Mouse (Mus musculus) lung, embryonic 15.5 days (tissue): ENCODE measurements at regions not wholly inside any gene's neighbourhood (a gene's known extent, or its start where the extent isn't known, plus 50 kb on each side); places are given as distances from the start of the nearest gene placed in this dataset.

ENCODE experiments used
- ATAC-seq: fragments of 200-750 bp; cut with Nextera tagmentation; 2 replicates; pipeline ENCODE4 v1.8.0; 2017; ENCODE audit warnings: moderate number of reproducible peaks, borderline replicate concordance; ENCODE audit not compliant: low FRiP score, low TSS enrichment; ENCODE audit errors: extremely low read depth
- H3K27ac ChIP-seq: fragments of 300-500 bp; sonication (generic); 2 replicates; pipeline ENCODE4 v1.5.1; 2015; ENCODE audit warnings: moderate library complexity, mild to moderate bottlenecking, inconsistent platforms
- H3K27me3 ChIP-seq: fragments of 300-500 bp; sonication (generic); 2 replicates; pipeline ENCODE4 v1.6.1; 2015; ENCODE audit warnings: inconsistent platforms
- H3K36me3 ChIP-seq: fragments of 300-500 bp; sonication (generic); 2 replicates; pipeline ENCODE4 v1.6.1; 2015; ENCODE audit warnings: inconsistent platforms
- H3K4me1 ChIP-seq: fragments of 300-500 bp; sonication (generic); 2 replicates; pipeline ENCODE4 v1.6.1; 2015; ENCODE audit warnings: inconsistent platforms
- H3K4me2 ChIP-seq: fragments of 300-500 bp; sonication (generic); 2 replicates; pipeline ENCODE4 v1.6.1; 2015; ENCODE audit warnings: inconsistent platforms, mild to moderate bottlenecking, moderate library complexity
- H3K4me3 ChIP-seq: fragments of 300-500 bp; sonication (generic); 2 replicates; pipeline ENCODE4 v1.5.1; 2015; ENCODE audit warnings: mild to moderate bottlenecking, inconsistent platforms
- H3K9ac ChIP-seq: fragments of 300-500 bp; sonication (generic); 2 replicates; pipeline ENCODE4 v1.6.1; 2015; ENCODE audit warnings: inconsistent platforms
- H3K9me3 ChIP-seq: fragments of 300-500 bp; sonication (generic); 2 replicates; pipeline ENCODE4 v1.6.1; 2016; ENCODE audit warnings: inconsistent platforms
- WGBS: fragments of 180-500 bp; shearing (Covaris S2); methylation state at CpG from one replicate; pipeline ENCODE4 v1.1.7; 2015; 5-methylcytosine and 5-hydroxymethylcytosine counted together

DNA sequence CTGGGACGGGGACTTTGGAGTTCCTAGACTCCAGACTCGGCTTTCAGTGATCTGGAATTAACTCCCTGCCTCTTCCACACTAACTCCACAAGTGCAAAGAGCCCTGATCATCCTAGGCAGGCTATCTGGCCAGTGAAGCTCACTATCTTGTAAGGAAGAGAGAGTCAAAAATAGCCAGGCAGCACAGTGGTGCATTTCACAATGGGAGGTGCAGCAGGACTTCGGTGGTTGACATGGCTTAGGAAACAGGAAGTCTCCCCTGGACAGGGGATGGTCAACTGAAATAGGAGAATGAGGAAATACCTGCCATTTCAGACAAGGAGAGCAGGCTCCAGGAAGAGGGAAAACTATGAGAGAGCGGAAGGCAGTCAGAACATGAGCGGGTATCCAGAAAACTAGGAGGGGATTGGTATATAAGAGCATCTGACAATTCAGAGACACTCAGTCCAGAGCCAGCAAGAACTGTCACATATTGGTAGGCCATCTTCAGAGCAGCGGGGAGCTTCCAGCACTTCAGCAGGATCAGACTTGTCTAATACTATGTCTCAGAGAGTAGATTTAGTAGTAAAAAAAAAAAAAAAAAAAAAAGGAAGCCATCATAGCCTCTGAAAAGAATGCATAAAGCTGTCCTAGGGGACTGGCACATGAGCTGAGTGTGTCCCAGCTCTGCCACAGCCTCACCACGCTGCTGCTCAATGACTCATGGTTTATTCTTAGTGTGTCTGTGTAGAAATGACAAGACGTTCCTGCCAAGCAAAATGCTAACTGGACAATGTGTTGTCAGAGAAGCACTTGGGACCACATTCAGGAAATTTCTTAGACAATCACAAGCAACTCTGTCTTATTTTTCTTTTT is 184.5 kb upstream of the Cpeb2 start:
- Histone ChIP-seq H3K36me3 (no peaks in the 10 kb centered on the region), H3K4me1 (no peaks in the 10 kb centered on the region), H3K27me3 (no peaks in the 10 kb centered on the region), H3K4me3 (no peak overlapping the region), H3K27ac (no peak overlapping the region), H3K9me3 (no peaks in the 10 kb centered on the region), H3K9ac (no peak overlapping the region), H3K4me2 (no peak overlapping the region)
- 77% methylated on average over 8 of the region's 8 CpGs for WGBS
- ATAC-seq: no peak

GRCm38 (mm10) chr5:43049381-43050301 is 183.3 kb upstream of the Cpeb2 start:
- WGBS: 72% methylated on average over 4 of the region's 4 CpGs
- no peak for ATAC-seq
- H3K27ac ChIP-seq: no peak overlapping the region

DNA sequence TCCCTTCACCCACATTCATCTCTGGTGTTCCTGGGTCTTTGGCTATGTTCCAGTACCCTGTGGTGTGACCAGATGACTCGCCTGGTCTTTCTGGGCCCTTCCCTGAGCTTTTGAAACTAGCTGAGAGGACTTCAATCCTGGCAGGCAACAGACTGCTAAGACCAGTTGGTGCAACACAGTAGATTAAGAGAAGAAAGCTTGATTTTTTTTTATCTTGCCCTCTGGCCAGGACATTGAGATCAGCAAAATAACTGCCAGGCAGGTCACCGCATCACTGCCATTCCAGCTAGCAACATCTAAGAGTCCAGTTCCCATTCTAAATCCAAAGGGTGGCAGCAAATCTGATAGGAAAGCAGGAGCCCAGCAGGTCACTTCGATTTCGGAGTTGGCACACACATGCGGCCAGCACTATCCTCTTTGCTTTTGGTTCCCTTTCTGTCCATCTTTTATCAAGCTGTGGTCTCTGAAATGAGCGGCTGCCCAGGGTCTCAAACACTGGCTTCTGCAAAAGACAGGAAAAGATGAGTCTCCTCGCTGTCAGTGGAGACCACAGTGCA is 181.9 kb upstream of the Cpeb2 start:
- Histone ChIP-seq H3K9ac (no peak overlapping the region), H3K36me3 (no peaks in the 10 kb centered on the region), H3K27ac (no peak overlapping the region), H3K4me1 (no peaks in the 10 kb centered on the region), H3K4me3 (no peak overlapping the region), H3K27me3 (no peaks in the 10 kb centered on the region), H3K9me3 (no peaks in the 10 kb centered on the region), H3K4me2 (no peak overlapping the region)
- 87% methylated on average over 7 of the region's 7 CpGs for WGBS
- ATAC-seq: no peak

More at GRCm38 (mm10) chr5:43049381-43050301, 183.3 kb upstream of the Cpeb2 start:
- Histone ChIP-seq H3K9ac (no peak overlapping the region), H3K4me2 (no peak overlapping the region), H3K4me1 (no peaks in the 10 kb centered on the region), H3K27me3 (no peaks in the 10 kb centered on the region), H3K9me3 (no peaks in the 10 kb centered on the region), H3K36me3 (no peaks in the 10 kb centered on the region), H3K4me3 (no peak overlapping the region)

DNA sequence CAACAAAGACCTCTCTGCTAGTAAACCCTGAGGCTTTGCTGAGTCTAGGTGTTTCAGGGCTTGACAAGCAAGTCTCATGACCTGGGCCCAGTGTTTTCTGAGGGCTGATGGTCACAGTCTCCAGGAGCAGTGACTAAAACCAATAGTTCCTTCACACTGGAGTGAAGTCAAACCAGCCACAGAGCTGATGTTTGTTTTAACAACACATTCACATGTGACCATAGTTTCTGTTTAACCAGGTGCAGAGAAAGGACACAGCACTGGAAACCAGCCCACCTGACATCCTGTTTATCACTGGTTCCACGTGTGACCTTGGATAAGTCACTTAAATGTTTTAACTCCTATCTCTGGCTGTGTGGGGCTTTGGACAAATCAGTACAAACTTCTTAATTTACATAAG is 180.3 kb upstream of the Cpeb2 start:
- Histone ChIP-seq H3K4me3 (no peak overlapping the region), H3K4me2 (no peak overlapping the region), H3K9me3 (no peaks in the 10 kb centered on the region), H3K9ac (no peak overlapping the region), H3K27me3 (no peaks in the 10 kb centered on the region), H3K27ac (no peak overlapping the region), H3K36me3 (no peaks in the 10 kb centered on the region), H3K4me1 (no peaks in the 10 kb centered on the region)
- no peak for ATAC-seq
- 22% methylated on average over 1 of the region's 1 CpGs for WGBS

GRCm38 (mm10) chr5:43054586-43054985 is 178.4 kb upstream of the Cpeb2 start:
- Histone ChIP-seq H3K4me1 (no peaks in the 10 kb centered on the region), H3K4me3 (no peak overlapping the region), H3K27ac (no peak overlapping the region), H3K36me3 (no peaks in the 10 kb centered on the region), H3K9me3 (no peaks in the 10 kb centered on the region), H3K9ac (no peak overlapping the region), H3K27me3 (no peaks in the 10 kb centered on the region), H3K4me2 (no peak overlapping the region)
- no peak for ATAC-seq
- whole genome bisulfite sequencing: 91% methylated on average over 8 of the region's 8 CpGs

GRCm38 (mm10) chr5:43055111-43055710 is 177.8 kb upstream of the Cpeb2 start:
- no peak overlapping the region for H3K4me2 ChIP-seq
- no peaks in the 10 kb centered on the region for H3K4me1 ChIP-seq
- no peaks in the 10 kb centered on the region for H3K9me3 ChIP-seq
- no peak overlapping the region for H3K4me3 ChIP-seq
- no peaks in the 10 kb centered on the region for H3K27me3 ChIP-seq
- no peak overlapping the region for H3K27ac ChIP-seq
- ATAC-seq: no peak
- no peak overlapping the region for H3K9ac ChIP-seq
- no peaks in the 10 kb centered on the region for H3K36me3 ChIP-seq
- WGBS: 62% methylated on average over 4 of the region's 4 CpGs

GRCm38 (mm10) chr5:43056486-43056885 is 176.5 kb upstream of the Cpeb2 start:
- H3K4me3 ChIP-seq: no peak overlapping the region
- H3K27me3 ChIP-seq: no peaks in the 10 kb centered on the region
- no peak overlapping the region for H3K27ac ChIP-seq
- H3K36me3 ChIP-seq: no peaks in the 10 kb centered on the region
- no peak overlapping the region for H3K4me2 ChIP-seq
- H3K9ac ChIP-seq: no peak overlapping the region
- H3K4me1 ChIP-seq: no peaks in the 10 kb centered on the region
- H3K9me3 ChIP-seq: no peaks in the 10 kb centered on the region
- no peak for ATAC-seq
- WGBS: 66% methylated on average over 2 of the region's 2 CpGs

DNA sequence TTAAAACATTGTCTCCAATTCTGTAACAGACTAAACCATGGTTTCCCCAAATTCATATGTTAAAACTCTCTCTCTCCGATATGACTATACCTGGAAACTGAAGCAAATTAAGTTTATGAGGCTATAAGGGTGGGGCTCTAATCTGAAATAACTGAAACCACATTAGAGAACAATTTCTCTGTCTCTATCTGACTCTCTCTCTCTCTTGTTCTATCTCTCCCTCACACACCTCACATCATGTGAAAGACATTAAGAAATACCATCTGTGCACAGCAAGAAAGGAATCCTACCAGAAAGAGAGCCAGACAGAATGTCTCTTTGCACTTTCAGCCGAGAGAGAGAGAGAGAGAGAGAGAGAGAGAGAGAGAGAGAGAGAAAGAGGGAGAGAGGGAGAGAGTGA is 171.7 kb upstream of the Cpeb2 start:
- Histone ChIP-seq H3K4me1 (no peaks in the 10 kb centered on the region), H3K27me3 (no peaks in the 10 kb centered on the region), H3K36me3 (no peaks in the 10 kb centered on the region), H3K27ac (no peak overlapping the region), H3K9ac (no peak overlapping the region), H3K4me2 (no peak overlapping the region), H3K9me3 (no peaks in the 10 kb centered on the region), H3K4me3 (no peak overlapping the region)
- no peak for ATAC-seq
- WGBS: 89% methylated on average over 2 of the region's 2 CpGs

GRCm38 (mm10) chr5:43061797-43062391 is 171.1 kb upstream of the Cpeb2 start:
- H3K36me3 ChIP-seq: no peaks in the 10 kb centered on the region
- ATAC-seq: no peak
- WGBS: 68% methylated on average over 1 of the region's 1 CpGs
- H3K27me3 ChIP-seq: no peaks in the 10 kb centered on the region
- H3K4me2 ChIP-seq: no peak overlapping the region
- no peak overlapping the region for H3K4me3 ChIP-seq
- H3K9ac ChIP-seq: no peak overlapping the region
- H3K4me1 ChIP-seq: no peaks in the 10 kb centered on the region
- no peak overlapping the region for H3K27ac ChIP-seq
- H3K9me3 ChIP-seq: no peaks in the 10 kb centered on the region

DNA sequence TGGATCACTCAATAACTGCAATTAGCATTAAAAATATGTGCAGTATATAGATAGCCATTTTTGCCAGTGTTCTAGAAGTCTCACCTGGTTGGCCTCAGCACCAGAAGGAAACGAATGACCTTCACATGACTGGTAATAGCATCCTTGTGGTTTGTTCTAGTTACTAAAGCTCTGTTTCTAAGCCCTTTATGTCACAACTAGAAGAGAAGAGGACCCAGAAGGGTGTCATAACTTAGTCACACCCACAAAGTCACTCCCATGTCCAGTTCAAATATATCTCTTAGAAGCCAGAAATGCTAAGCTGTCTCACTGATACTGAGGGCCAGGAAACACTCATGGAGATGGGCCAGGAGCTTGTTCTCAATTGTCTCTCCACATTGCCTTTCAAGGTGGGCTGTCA is 170.5 kb upstream of the Cpeb2 start:
- WGBS: 83% methylated on average over 1 of the region's 1 CpGs

DNA sequence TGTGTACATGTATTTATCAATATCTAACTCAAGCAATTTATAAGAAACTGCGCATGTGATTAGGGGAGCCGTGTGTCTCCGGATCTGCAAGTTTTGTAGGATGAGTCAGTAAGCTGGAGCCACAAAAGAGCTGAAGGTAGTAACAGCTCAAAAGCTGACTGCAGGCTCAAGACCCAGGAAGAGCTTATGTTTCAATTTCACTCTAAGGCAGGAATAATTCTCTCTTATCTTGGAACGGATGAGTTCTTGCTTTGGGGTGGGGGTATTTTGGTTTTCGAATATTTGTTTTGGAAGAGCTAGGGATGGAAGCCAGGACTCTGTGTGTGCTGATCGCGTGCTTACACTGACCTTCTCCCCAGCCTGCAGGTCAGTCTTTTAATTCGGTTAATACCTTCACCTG is 169.6 kb upstream of the Cpeb2 start:
- H3K36me3 ChIP-seq: no peaks in the 10 kb centered on the region
- H3K27me3 ChIP-seq: no peaks in the 10 kb centered on the region
- no peak overlapping the region for H3K4me2 ChIP-seq
- H3K27ac ChIP-seq: no peak overlapping the region
- no peaks in the 10 kb centered on the region for H3K4me1 ChIP-seq
- no peak for ATAC-seq
- no peaks in the 10 kb centered on the region for H3K9me3 ChIP-seq
- no peak overlapping the region for H3K9ac ChIP-seq
- no peak overlapping the region for H3K4me3 ChIP-seq
- WGBS: 75% methylated on average over 8 of the region's 8 CpGs

More for the DNA sequence above, 170.5 kb upstream of the Cpeb2 start:
- Histone ChIP-seq H3K9ac (no peak overlapping the region), H3K4me1 (no peaks in the 10 kb centered on the region), H3K9me3 (no peaks in the 10 kb centered on the region), H3K4me2 (no peak overlapping the region), H3K27ac (no peak overlapping the region), H3K27me3 (no peaks in the 10 kb centered on the region), H3K36me3 (no peaks in the 10 kb centered on the region), H3K4me3 (no peak overlapping the region)
- no peak for ATAC-seq
